Mouse (Mus musculus): ENCODE measurements at regions not wholly inside any gene's neighbourhood (a gene's known extent, or its start where the extent isn't known, plus 50 kb on each side); places are given as distances from the start of the nearest gene placed in this dataset.
"Not testable (repeated sequence)": the region's sequence is repeated elsewhere in the genome, so short reads cannot be mapped to it uniquely, and the experiment has no call there.

GRCm38 (mm10) chr2:39420696-39421095, 194.4 kb upstream of the Ppp6c start:
- no peak for DNase-seq (ENCODE audit: low spot score)

GRCm38 (mm10) chr2:39400336-39400735, 174.1 kb upstream of the Ppp6c start:
- DNase-seq (ENCODE audit: low spot score), result no peak

DNA sequence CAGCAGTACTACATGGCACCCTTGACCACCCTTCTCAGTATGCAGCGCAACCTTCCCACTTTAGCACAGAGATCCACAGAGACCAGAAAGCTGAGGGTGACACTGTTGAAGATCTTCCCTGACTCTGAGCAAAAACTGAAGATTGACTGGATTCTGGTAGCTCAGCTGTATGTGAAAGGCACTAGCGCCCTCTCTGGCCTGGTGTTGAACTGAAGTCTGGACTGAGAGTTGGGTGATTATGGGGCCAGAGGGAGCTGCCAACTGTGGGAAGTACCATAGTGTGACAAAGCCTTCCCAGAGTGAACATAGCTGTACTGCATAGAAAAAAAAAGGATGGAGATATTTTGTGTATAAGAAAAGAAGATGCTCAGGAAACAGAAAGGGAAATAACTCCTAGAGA, 173.3 kb upstream of the Ppp6c start:
- no peak for DNase-seq (ENCODE audit: low spot score)

DNA sequence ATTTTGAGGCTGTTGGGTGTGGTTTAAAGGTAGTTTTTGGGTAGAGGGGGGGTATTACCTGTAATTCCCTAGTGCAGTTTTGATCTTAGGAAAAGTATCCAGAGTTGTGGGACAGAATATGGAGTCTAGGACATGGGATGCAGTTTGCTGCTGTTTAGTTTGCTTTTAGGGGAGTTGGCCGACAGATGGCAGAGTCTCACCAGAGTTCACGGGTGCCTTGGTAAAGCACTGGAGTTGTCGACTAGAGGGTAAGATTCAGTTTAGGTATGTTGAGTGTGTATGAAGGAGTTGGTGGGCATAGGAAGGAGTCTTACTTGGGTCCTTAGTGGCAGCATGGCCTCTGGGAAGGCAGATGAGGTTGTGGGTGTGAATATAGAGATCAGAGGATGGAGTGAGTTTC, 168.4 kb upstream of the Ppp6c start:
- no peak for DNase-seq (ENCODE audit: low spot score)

DNA sequence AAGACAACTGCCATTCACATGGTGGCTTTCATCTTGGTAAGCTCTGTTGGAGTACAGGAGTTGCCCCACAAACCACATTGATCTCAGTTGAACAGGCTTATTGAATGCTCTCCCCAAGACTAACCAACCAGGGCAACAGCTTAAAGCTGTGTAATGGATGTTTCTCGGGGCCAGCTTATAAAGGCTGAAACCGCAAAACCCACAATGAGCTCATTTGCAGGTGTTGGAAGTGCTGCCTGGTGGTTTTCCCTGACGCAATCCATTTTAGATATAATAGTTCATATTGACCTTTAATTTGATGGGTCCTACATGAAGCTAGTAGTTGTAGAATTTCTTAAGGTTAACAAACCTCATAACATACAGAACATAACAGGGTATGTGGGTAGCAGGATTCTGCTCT, 151.0 kb upstream of the Ppp6c start:
- DNase-seq (ENCODE audit: low spot score), result no peak

DNA sequence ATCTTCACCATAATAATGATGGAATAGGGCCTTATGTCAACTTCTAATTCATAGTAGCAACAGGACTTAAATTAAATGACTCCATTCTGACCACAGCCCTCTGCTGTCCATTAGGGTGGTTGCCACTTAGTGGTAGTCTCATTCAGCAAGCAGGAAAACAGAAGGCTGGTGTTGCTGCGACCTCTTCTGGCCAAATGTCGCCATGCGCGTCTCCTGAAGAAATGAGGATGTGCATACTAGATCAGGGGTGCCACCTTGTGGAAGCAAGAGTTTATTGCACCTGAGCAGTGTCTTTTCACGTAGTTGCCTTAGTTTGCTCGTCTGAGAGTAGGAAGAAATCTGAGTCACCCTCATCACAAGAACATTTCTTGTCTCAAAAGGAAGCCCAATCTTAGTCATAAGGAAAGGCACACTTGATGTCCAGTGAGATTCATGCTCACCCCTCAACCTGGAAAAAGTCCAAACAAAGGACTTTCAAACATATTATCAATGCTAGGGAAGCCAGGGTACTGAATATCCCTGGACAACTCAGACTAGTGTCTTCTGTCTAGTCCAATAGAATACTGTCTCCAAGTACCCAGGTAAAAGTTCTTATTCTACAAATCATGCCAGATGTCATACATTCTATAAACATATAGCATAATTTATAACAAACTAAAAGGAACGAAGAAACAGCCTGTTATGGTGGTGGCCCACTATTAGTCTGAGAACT, 147.0 kb upstream of the Ppp6c start:
- peak; percentile 97 for DNase-seq (ENCODE audit: low spot score)

GRCm38 (mm10) chr2:39344207-39344606, 118.0 kb upstream of the Ppp6c start:
- DNase-seq (ENCODE audit: low spot score), result no peak

GRCm38 (mm10) chr2:39340406-39340805, 114.2 kb upstream of the Ppp6c start:
- DNase-seq (ENCODE audit: low spot score), result no peak

DNA sequence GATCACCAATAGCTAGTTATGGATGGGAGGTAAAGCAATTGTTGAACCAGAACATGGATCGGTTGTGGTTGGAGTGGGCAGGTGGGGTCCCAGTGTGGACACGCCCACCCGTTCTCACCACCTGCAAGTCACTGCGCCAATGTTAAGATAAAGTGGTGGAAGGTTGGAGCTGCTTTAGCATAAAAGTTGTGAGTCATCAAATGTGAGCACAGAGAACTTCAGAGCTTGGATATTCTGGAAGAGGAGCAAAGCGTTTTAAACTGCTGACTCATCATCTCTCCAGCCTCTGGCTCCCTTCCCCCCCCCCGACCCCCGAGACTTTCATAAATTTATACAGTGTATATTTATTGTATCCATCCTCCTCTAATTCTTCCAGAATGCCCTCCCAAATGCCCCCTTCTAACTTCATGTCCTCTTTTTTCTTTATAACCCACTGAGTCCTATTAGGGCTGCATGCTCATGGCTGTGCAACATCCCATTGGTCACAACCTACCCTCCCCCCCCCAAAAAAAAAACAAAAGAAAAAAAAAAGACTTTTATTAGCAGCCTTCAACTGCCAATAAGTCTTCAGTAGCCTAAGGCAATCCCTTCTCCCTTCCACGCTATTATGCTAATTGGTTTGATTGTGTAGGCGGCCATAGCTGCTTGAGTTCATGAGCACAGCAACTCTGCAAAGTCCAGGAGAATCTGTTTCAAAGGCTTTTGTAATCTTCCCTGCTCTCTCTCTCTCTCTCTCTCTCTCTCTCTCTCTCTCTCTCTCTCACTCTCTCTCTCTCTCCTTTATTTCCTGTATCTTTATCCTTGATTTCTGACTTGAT, 112.8 kb upstream of the Ppp6c start:
- DNase-seq (ENCODE audit: low spot score), result no peak

- DNase-seq (ENCODE audit: low spot score), result no peak
Measured at GRCm38 (mm10) chr2:39337524-39337923, 111.3 kb upstream of the Ppp6c start.

GRCm38 (mm10) chr2:39325715-39326493, 99.7 kb upstream of the Ppp6c start:
- no peak for DNase-seq (ENCODE audit: low spot score)

DNA sequence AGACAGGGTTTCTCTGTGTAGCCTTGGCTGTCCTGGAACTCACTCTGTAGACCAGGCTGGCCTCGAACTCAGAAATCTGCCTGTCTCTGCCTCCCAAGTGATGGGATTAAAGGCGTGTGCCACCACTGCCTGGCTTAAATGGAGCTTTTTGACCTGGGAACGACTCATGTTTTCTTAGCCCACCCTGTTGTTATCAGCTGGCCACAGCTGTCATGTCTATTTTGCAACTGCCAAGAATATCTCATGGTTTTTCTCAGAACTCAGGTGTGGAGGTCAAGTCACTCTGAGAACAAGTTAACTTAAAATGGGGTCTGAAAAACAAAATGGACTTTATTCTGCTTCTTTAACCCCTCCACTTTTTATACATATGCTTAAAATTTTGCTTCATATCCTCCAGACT, 98.9 kb upstream of the Ppp6c start:
- DNase-seq (ENCODE audit: low spot score), result not testable (repeated sequence)

DNA sequence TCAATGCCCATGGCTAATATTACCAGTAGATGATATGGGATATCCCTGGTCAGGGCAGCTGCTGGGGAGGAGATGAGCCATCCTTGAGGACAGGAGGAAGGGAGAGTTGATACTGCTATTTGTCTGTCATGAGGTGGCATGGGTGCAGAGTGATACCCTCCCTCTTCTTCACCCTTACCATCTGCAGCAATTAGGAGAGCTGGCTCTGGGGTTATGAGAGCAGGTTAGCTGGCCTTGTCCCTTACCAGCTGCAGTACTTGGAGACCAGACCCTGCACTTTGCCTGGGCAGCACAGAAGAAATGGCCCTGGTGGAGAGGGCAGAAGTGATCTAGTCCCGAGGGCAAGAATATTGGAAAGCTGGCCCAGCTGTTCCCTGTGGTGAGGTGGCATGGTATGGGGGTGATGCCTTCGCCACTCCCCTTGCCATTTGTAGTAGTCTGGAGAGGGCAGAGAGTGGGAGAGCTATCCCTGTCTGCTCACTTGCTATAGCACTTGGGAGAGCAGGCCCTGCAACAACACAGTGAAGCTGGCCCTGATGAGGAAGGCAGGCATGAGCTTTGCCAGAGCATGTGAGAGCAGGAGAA, 73.6 kb upstream of the Ppp6c start:
- no peak for DNase-seq (ENCODE audit: low spot score)

DNA sequence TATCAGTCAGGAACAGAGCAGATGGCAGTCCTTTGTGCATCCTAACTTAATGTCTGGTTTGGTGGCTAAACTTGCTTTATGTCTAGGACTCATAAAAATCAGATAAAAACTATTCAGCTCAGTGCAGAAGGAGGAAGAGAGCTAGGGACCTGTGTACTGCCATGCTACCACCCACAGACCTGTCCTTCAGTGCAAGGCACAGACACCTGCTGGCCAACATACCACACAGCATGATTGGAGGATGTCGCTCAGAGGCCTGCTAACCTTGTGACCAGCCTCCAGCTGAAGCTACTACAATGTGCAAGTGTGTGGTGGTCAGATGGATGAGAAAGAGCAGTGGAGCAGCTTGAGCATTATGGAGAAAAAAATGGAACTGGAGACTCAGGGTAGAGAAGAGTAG, 73.0 kb upstream of the Ppp6c start:
- no peak for DNase-seq (ENCODE audit: low spot score)

GRCm38 (mm10) chr2:39295435-39295834, 69.2 kb upstream of the Ppp6c start:
- no peak for DNase-seq (ENCODE audit: low spot score)

DNA sequence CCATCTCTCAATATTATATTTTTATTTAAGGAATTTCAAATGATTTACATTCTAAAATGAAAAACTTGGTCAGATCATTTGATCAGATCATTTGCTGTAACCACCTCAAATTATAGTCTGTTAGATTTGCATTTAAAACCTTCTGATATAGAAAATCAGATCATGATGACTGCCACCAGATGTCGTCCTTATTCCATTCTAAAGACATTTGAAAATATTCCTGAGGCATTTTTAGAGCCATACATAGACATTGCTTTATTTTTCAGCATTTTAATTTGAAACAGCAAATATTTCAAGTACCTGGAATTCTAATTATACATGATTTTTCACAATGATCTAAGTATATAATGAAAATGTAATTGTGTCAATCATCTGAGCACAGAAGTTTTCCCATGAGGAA, 52.0 kb upstream of the Ppp6c start:
- DNase-seq (ENCODE audit: low spot score), result no peak

All from layer of hippocampus, adult 11-12 months (tissue).